Mouse (Mus musculus) intestine, postnatal 0 days (tissue): ENCODE measurements around the gene Cfd. TPM values are rescaled to one million over a fixed set of nuclear protein-coding genes. Genes with fewer than 3 reads are reported as not detected.

ENCODE experiments used
- ATAC-seq: fragments of 200-750 bp; cut with Nextera tagmentation; 2 replicates; pipeline ENCODE4 v1.8.0; 2017; ENCODE audit warnings: mild to moderate bottlenecking, moderate TSS enrichment, moderate library complexity
- H3K27ac ChIP-seq: fragments of 300-500 bp; sonication (generic); 2 replicates; pipeline ENCODE4 v1.5.1; 2014; ENCODE audit warnings: mild to moderate bottlenecking, low read depth, low read length, moderate library complexity
- H3K27me3 ChIP-seq: fragments of 300-500 bp; sonication (generic); replicated peaks from 2 replicates; pipeline ENCODE4 v1.6.1; 2014; ENCODE audit warnings: low read length, mixed read lengths; ENCODE audit not compliant: control insufficient read depth, insufficient read depth
- H3K36me3 ChIP-seq: fragments of 300-500 bp; sonication (generic); 2 replicates; pipeline ENCODE4 v1.6.1; 2014; ENCODE audit warnings: mild to moderate bottlenecking, moderate library complexity; ENCODE audit not compliant: control insufficient read depth, insufficient read depth
- H3K4me1 ChIP-seq: fragments of 300-500 bp; sonication (generic); replicated peaks from 2 replicates; pipeline ENCODE4 v1.6.1; 2014; ENCODE audit warnings: antibody characterized with exemption, low read length, mixed read lengths; ENCODE audit not compliant: control insufficient read depth, insufficient read depth
- H3K4me2 ChIP-seq: fragments of 300-500 bp; sonication (generic); replicated peaks from 2 replicates; pipeline ENCODE4 v1.6.1; 2014; ENCODE audit warnings: low read depth, mild to moderate bottlenecking, moderate library complexity
- H3K4me3 ChIP-seq: fragments of 300-500 bp; sonication (generic); 2 replicates; pipeline ENCODE4 v1.5.1; 2014; ENCODE audit warnings: low read depth, low read length
- H3K9ac ChIP-seq: fragments of 300-500 bp; sonication (generic); 2 replicates; pipeline ENCODE4 v1.6.1; 2014; ENCODE audit warnings: mild to moderate bottlenecking, low read depth, low read length
- H3K9me3 ChIP-seq: fragments of 300-500 bp; sonication (generic); 2 replicates; pipeline ENCODE4 v1.6.1; 2016; ENCODE audit warnings: mixed run types; ENCODE audit not compliant: control insufficient read depth
- CTCF ChIP-seq: sonication (generic); IDR thresholded peaks from 2 replicates; pipeline ENCODE4 v1.5.1; 2016; ENCODE audit warnings: low read depth, mild to moderate bottlenecking, control low read depth, antibody characterized with exemption, moderate library complexity
- WGBS: fragments of 180-500 bp; shearing (Covaris S2); extraction: QIAGEN DNeasy Blood & Tissue Kit; methylation state at CpG from one replicate; pipeline ENCODE4 v1.1.7; 2014; 5-methylcytosine and 5-hydroxymethylcytosine counted together
- polyA plus RNA-seq: library from polyadenylated mRNA; unstranded; fragments of >200 nt; fragmentation: Nextera tagmentation; extraction: Ambion mirVana; gene quantifications from 2 replicates; pipeline ENCODE4 v1.2.1, GENCODE M21; 2015

Gene Cfd
- polyA plus RNA-seq, 1 experiment from 2014 or later, result not detected

- Histone ChIP-seq H3K27ac (peak overlapping the region; percentile 1; the same call in 1 of the 2 replicates), H3K4me2 (no peak overlapping the region)
Measured at GRCm38 (mm10) chr10:79864351-79865188, 26.1 kb upstream of the Cfd start.

GRCm38 (mm10) chr10:79865189-79865601 lies 25.5 kb upstream of the Cfd start:
- Histone ChIP-seq H3K4me3 (no peak overlapping the region), H3K9ac (no peak overlapping the region), H3K9me3 (no peaks in the 10 kb centered on the region), H3K36me3 (peaks cover 42% of the 10 kb centered on the region), H3K4me2 (no peak overlapping the region; the same call in 1 of the 2 replicates), H3K27ac (peak overlapping the region; percentile 1; the same call in 1 of the 2 replicates), H3K27me3 (no peaks in the 10 kb centered on the region), H3K4me1 (no peaks in the 10 kb centered on the region)
- WGBS, result 41% methylated on average over 12 of the region's 12 CpGs
- TF ChIP-seq CTCF, result no peak
- peak; percentile 26 for ATAC-seq

More at GRCm38 (mm10) chr10:79864351-79865188, 26.1 kb upstream of the Cfd start:
- Histone ChIP-seq H3K9ac (no peak overlapping the region), H3K9me3 (no peaks in the 10 kb centered on the region), H3K27me3 (no peaks in the 10 kb centered on the region), H3K4me1 (no peaks in the 10 kb centered on the region), H3K36me3 (peaks cover 48% of the 10 kb centered on the region), H3K4me3 (no peak overlapping the region)
- no peak for TF ChIP-seq CTCF
- WGBS, result 44% methylated on average over 10 of the region's 10 CpGs
- peak; percentile 5; the same call in 1 of the 2 replicates for ATAC-seq

- TF ChIP-seq CTCF, result peak; percentile 79
- Histone ChIP-seq H3K27me3 (no peaks in the 10 kb centered on the region), H3K4me1 (no peaks in the 10 kb centered on the region), H3K4me3 (no peak overlapping the region), H3K9me3 (no peaks in the 10 kb centered on the region), H3K9ac (no peak overlapping the region), H3K36me3 (peaks cover 36% of the 10 kb centered on the region), H3K4me2 (no peak overlapping the region), H3K27ac (peak overlapping the region; percentile 1; the same call in 1 of the 2 replicates)
- 51% methylated on average over 19 of the region's 19 CpGs for WGBS
- ATAC-seq, result peak; percentile 39
Measured at GRCm38 (mm10) chr10:79865801-79866295, 24.8 kb upstream of the Cfd start.

- H3K36me3 ChIP-seq, result peaks cover 28% of the 10 kb centered on the region
- no peaks in the 10 kb centered on the region for H3K9me3 ChIP-seq
- H3K4me1 ChIP-seq, result no peaks in the 10 kb centered on the region
- no peak overlapping the region for H3K4me3 ChIP-seq
- no peak overlapping the region for H3K9ac ChIP-seq
- H3K4me2 ChIP-seq, result no peak overlapping the region
- H3K27me3 ChIP-seq, result no peaks in the 10 kb centered on the region
- H3K27ac ChIP-seq, result no peak overlapping the region; the same call in 1 of the 2 replicates
- no peak for ATAC-seq
- no peak for TF ChIP-seq CTCF
- WGBS, result 81% methylated on average over 11 of the region's 11 CpGs
Measured at GRCm38 (mm10) chr10:79866601-79867000, 24.1 kb upstream of the Cfd start.

- no peak for ATAC-seq
- 86% methylated on average over 8 of the region's 8 CpGs for WGBS
- TF ChIP-seq CTCF, result no peak
- Histone ChIP-seq H3K27me3 (0 out of 2 replicates have a peak, but pooled peaks cover 5% of the 10 kb centered on the region), H3K9me3 (no peaks in the 10 kb centered on the region), H3K36me3 (no peaks in the 10 kb centered on the region), H3K27ac (0 out of 2 replicates have a peak overlapping the region, but pooled peaks have one; percentile 4), H3K4me3 (no peak overlapping the region), H3K9ac (no peak overlapping the region), H3K4me2 (no peak overlapping the region), H3K4me1 (no peaks in the 10 kb centered on the region)
Measured at GRCm38 (mm10) chr10:79871845-79872244, 18.8 kb upstream of the Cfd start.

- no peak overlapping the region for H3K9ac ChIP-seq
Measured at GRCm38 (mm10) chr10:79872862-79873261, 17.8 kb upstream of the Cfd start.

More at GRCm38 (mm10) chr10:79872862-79873261, 17.8 kb upstream of the Cfd start:
- Histone ChIP-seq H3K4me3 (no peak overlapping the region), H3K36me3 (no peaks in the 10 kb centered on the region), H3K27ac (no peak overlapping the region), H3K4me1 (no peaks in the 10 kb centered on the region), H3K27me3 (0 out of 2 replicates have a peak, but pooled peaks cover 5% of the 10 kb centered on the region), H3K9me3 (no peaks in the 10 kb centered on the region), H3K4me2 (no peak overlapping the region)
- TF ChIP-seq CTCF, result no peak
- no peak for ATAC-seq
- WGBS, result 52% methylated on average over 3 of the region's 3 CpGs
